8 mouse cellular contexts compared by ENCODE assay signal in the genomic region with DNA sequence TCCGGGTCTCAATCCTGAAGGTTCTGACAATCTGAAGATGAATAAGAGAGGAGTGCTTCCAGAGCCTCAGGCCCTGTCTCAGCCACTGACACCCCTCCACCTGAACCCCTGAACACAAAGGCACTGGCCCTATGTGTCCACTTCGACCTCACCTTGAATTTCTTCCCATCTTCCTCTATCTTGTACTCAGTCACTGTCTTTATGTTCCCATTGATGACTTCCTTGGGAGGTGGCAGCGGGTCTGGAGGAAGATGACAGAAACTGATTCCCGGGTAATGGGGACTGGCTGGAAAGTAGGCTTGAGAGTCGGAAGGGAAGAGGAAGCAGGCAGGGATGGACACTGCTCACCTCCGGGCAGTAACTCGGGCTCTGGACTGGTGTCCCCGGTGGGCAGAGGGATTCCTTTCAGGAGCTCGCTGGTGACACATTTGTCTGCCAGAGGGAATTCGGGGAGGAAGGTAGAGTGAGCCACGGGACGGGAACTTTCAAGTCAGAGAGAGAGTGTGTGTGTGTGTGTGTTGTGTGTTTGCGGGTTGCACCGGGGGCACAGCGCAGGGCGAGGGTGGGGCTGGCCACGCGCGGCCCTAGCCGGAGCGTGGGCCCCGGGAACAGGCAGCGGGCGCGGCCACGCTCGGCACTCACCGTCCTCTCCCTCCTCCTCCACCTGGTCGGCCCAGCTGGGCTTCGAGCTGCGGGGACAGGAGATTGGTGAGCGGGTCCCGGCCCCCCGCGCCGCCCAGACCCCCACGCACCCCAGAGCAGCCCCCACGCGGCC. TPM values are rescaled to one million over a fixed set of nuclear protein-coding genes. Genes with fewer than 3 reads are reported as not detected.
A peak's percentile ranks its signal among the peaks of the same experiment; 100 is the strongest.
DNase-seq lines count a peak whose midpoint lies in the region; ATAC-seq and TF ChIP-seq lines count a peak whose summit lies in the region.

No protein-coding gene starts in this region.

- H3K4me1 ChIP-seq in lung, adult 2 months (ENCODE audit: control insufficient read depth, insufficient read depth, low read length), result peaks cover 7% of the 10 kb centered on the region
- H3K4me1 ChIP-seq in embryonic facial prominence, embryonic 13.5 days, result peaks cover 19% of the 10 kb centered on the region
- H3K4me1 ChIP-seq in intestine, postnatal 0 days (replicated peaks; ENCODE audit: control insufficient read depth, insufficient read depth, low read length), result no peaks in the 10 kb centered on the region; the same call in 1 of the 2 replicates
- H3K4me1 ChIP-seq in neural tube, embryonic 13.5 days (replicated peaks), result peaks cover 18% of the 10 kb centered on the region

- H3K4me2 ChIP-seq in embryonic facial prominence, embryonic 13.5 days, result peak overlapping the region; percentile 98
- peak overlapping the region; percentile 92 for H3K4me2 ChIP-seq in intestine, postnatal 0 days (replicated peaks; ENCODE audit: low read depth)
- peak overlapping the region; percentile 100 for H3K4me2 ChIP-seq in neural tube, embryonic 13.5 days

- peaks cover 43% of the 10 kb centered on the region for H3K36me3 ChIP-seq in embryonic facial prominence, embryonic 13.5 days
- H3K36me3 ChIP-seq in intestine, postnatal 0 days (ENCODE audit: control insufficient read depth, insufficient read depth), result peaks cover 35% of the 10 kb centered on the region
- peaks cover 43% of the 10 kb centered on the region for H3K36me3 ChIP-seq in neural tube, embryonic 13.5 days

- peak overlapping the region; percentile 75; the same call in 1 of the 2 replicates for H3K27ac ChIP-seq in embryonic facial prominence, embryonic 13.5 days
- H3K27ac ChIP-seq in intestine, postnatal 0 days (ENCODE audit: low read depth, low read length), result peak overlapping the region; percentile 57
- H3K27ac ChIP-seq in neural tube, embryonic 13.5 days (replicated peaks), result peak overlapping the region; percentile 43; the same call in 1 of the 2 replicates

- no peaks in the 10 kb centered on the region for H3K9me3 ChIP-seq in embryonic facial prominence, embryonic 13.5 days
- no peaks in the 10 kb centered on the region for H3K9me3 ChIP-seq in intestine, postnatal 0 days (ENCODE audit: control insufficient read depth)
- H3K9me3 ChIP-seq in neural tube, embryonic 13.5 days, result no peaks in the 10 kb centered on the region

- no peak for TF ChIP-seq CTCF in lung, adult 2 months (IDR thresholded peaks at IDR 0.05; ENCODE audit: insufficient read depth, low read length)
- no peak for TF ChIP-seq CTCF in intestine, postnatal 0 days (IDR thresholded peaks at IDR 0.05; ENCODE audit: low read depth)

- no peak for DNase-seq in lung, adult 2 months
- no peak for DNase-seq in lung, postnatal 10 days
- no peak for DNase-seq in embryo, embryonic 10 days (ENCODE audit: low spot score)
- no peak for DNase-seq in adrenal gland, adult 8-10 months
- no peak for DNase-seq in left cerebral cortex, postnatal 10 days (ENCODE audit: extremely low spot score in 1 of 2, low spot score in 2 of 2)

- intact Hi-C loops in left cerebral cortex, postnatal 10 days (cut with DNase I), result no loop called here

- ATAC-seq in embryonic facial prominence, embryonic 13.5 days (ENCODE audit: insufficient number of reproducible peaks, insufficient read depth, low FRiP score, low TSS enrichment, low read depth), result 0 out of 2 replicates have a peak, but pooled peaks have one; percentile 8
- ATAC-seq in intestine, postnatal 0 days, result peak; percentile 59
- ATAC-seq in neural tube, embryonic 13.5 days (ENCODE audit: low read depth), result peak; percentile 59

- no peaks in the 10 kb centered on the region for H3K27me3 ChIP-seq in embryonic facial prominence, embryonic 13.5 days
- no peaks in the 10 kb centered on the region for H3K27me3 ChIP-seq in intestine, postnatal 0 days (replicated peaks; ENCODE audit: control insufficient read depth, insufficient read depth, low read length)
- H3K27me3 ChIP-seq in neural tube, embryonic 13.5 days, result no peaks in the 10 kb centered on the region

- WGBS in lung, adult 2 months, result 5% methylated on average over 39 of the region's 39 CpGs
- 4% methylated on average over 32 of the region's 39 CpGs for WGBS in embryonic facial prominence, embryonic 13.5 days
- WGBS in intestine, postnatal 0 days, result 4% methylated on average over 30 of the region's 39 CpGs
- 6% methylated on average over 30 of the region's 39 CpGs for WGBS in neural tube, embryonic 13.5 days

- TF ChIP-seq POLR2A in lung, adult 2 months (IDR thresholded peaks at IDR 0.05; ENCODE audit: borderline replicate concordance, extremely low read depth, low read depth, low read length), result no peak

- peak overlapping the region; percentile 98 for H3K9ac ChIP-seq in embryonic facial prominence, embryonic 13.5 days
- peak overlapping the region; percentile 85 for H3K9ac ChIP-seq in intestine, postnatal 0 days (ENCODE audit: low read depth, low read length)
- H3K9ac ChIP-seq in neural tube, embryonic 13.5 days, result peak overlapping the region; percentile 94

- H3K4me3 ChIP-seq in lung, adult 2 months (replicated peaks; ENCODE audit: extremely low read depth, low read depth, low read length), result peak overlapping the region; percentile 72
- peak overlapping the region; percentile 99 for H3K4me3 ChIP-seq in embryonic facial prominence, embryonic 13.5 days
- peak overlapping the region; percentile 94 for H3K4me3 ChIP-seq in intestine, postnatal 0 days (ENCODE audit: low read depth, low read length)
- H3K4me3 ChIP-seq in neural tube, embryonic 13.5 days, result peak overlapping the region; percentile 94

RNA-seq across cellular contexts. Expression of a gene that starts 0.5 kb away (rescaled TPM):
- polyA plus RNA-seq in lung, adult 2 months (2012; rRNA removed), result 88.4 and 93.6 TPM in 2 replicates
- polyA plus RNA-seq in embryonic facial prominence, embryonic 13.5 days (2015; fragmentation: Nextera tagmentation; extraction: Ambion mirVana), result 292 and 343 TPM in 2 replicates
- polyA plus RNA-seq in intestine, postnatal 0 days (2015; fragmentation: Nextera tagmentation; extraction: Ambion mirVana), result 131 and 138 TPM in 2 replicates
- polyA plus RNA-seq in neural tube, embryonic 13.5 days (2015; fragmentation: Nextera tagmentation; extraction: Ambion mirVana), result 253 and 267 TPM in 2 replicates
- 100 to 1,000 TPM; 152 to 182 (median 170) TPM for total RNA-seq in adrenal gland, adult 8-10 months (2022)
- 100 to 1,000 TPM; 120 to 127 TPM for total RNA-seq in left cerebral cortex, postnatal 10 days (2021)

RNA-seq across cellular contexts. Expression of a gene that starts 9.9 kb away (rescaled TPM):
- 36.2 and 49.8 TPM in 2 replicates for polyA plus RNA-seq in lung, adult 2 months (2012; rRNA removed)
- 86.2 and 87.6 TPM in 2 replicates for polyA plus RNA-seq in embryonic facial prominence, embryonic 13.5 days (2015; fragmentation: Nextera tagmentation; extraction: Ambion mirVana)
- 18.7 and 21.4 TPM in 2 replicates for polyA plus RNA-seq in intestine, postnatal 0 days (2015; fragmentation: Nextera tagmentation; extraction: Ambion mirVana)
- 48.1 and 51.9 TPM in 2 replicates for polyA plus RNA-seq in neural tube, embryonic 13.5 days (2015; fragmentation: Nextera tagmentation; extraction: Ambion mirVana)
- total RNA-seq in adrenal gland, adult 8-10 months (2022), result 10 to 100 TPM; 27.8 to 43.1 (median 35.8) TPM
- 10 to 100 TPM; 27.8 to 30.0 TPM for total RNA-seq in left cerebral cortex, postnatal 10 days (2021)

RNA-seq across cellular contexts. Expression of a gene that starts 18.4 kb away (rescaled TPM):
- 2.8 and 3.5 TPM in 2 replicates for polyA plus RNA-seq in lung, adult 2 months (2012; rRNA removed)
- 3.6 and 5.4 TPM in 2 replicates for polyA plus RNA-seq in embryonic facial prominence, embryonic 13.5 days (2015; fragmentation: Nextera tagmentation; extraction: Ambion mirVana)
- 9.4 and 9.8 TPM in 2 replicates for polyA plus RNA-seq in intestine, postnatal 0 days (2015; fragmentation: Nextera tagmentation; extraction: Ambion mirVana)
- 8.8 and 9.7 TPM in 2 replicates for polyA plus RNA-seq in neural tube, embryonic 13.5 days (2015; fragmentation: Nextera tagmentation; extraction: Ambion mirVana)
- total RNA-seq in adrenal gland, adult 8-10 months (2022), result 1 to 10 TPM; 2.7 to 4.8 (median 3.2) TPM
- total RNA-seq in left cerebral cortex, postnatal 10 days (2021), result 1 to 10 TPM; 8.8 to 9.7 TPM

RNA-seq across cellular contexts. Expression of a gene that starts 29.5 kb away (rescaled TPM):
- 95.9 and 105 TPM in 2 replicates for polyA plus RNA-seq in lung, adult 2 months (2012; rRNA removed)
- 7.5 and 9.1 TPM in 2 replicates for polyA plus RNA-seq in embryonic facial prominence, embryonic 13.5 days (2015; fragmentation: Nextera tagmentation; extraction: Ambion mirVana)
- polyA plus RNA-seq in intestine, postnatal 0 days (2015; fragmentation: Nextera tagmentation; extraction: Ambion mirVana), result 4.9 and 5.6 TPM in 2 replicates
- 2.6 and 2.7 TPM in 2 replicates for polyA plus RNA-seq in neural tube, embryonic 13.5 days (2015; fragmentation: Nextera tagmentation; extraction: Ambion mirVana)
- 10 to 100 TPM; 17.8 to 48.3 (median 32.4) TPM for total RNA-seq in adrenal gland, adult 8-10 months (2022)
- total RNA-seq in left cerebral cortex, postnatal 10 days (2021), result 10 to 100 TPM; 48.8 to 50.5 TPM

Comparison
In these comparisons a context has a peak if more than half of its experiments do, and no peak if none do; other contexts are left out.
1. ATAC-seq: peak in every context shown above with its lines; median percentile 59 in intestine, postnatal 0 days; 59 in neural tube, embryonic 13.5 days; 8 in embryonic facial prominence, embryonic 13.5 days.